Mouse (Mus musculus) gonadal fat pad, adult 2 months (tissue): ENCODE measurements around the gene Ggcx. TPM values are rescaled to one million over a fixed set of nuclear protein-coding genes. Genes with fewer than 3 reads are reported as not detected.
A peak's percentile ranks its signal among the peaks of the same experiment; 100 is the strongest.
"Not testable (repeated sequence)": the region's sequence is repeated elsewhere in the genome, so short reads cannot be mapped to it uniquely, and the experiment has no call there.

Experiments used
- DNase-seq: peaks from one replicate; pipeline ENCODE4 v3.0.0-alpha.2; 2012; ENCODE audit warnings: low read depth
- polyA plus RNA-seq: library from polyadenylated mRNA; depleted of rRNA; stranded (reverse); fragments of >200 nt; gene quantifications from 2 replicates; pipeline ENCODE4 v1.2.3, GENCODE M21; 2012; rRNA removed

Ggcx gene
- polyA plus RNA-seq, 1 experiment = 26.9 TPM

DNA sequence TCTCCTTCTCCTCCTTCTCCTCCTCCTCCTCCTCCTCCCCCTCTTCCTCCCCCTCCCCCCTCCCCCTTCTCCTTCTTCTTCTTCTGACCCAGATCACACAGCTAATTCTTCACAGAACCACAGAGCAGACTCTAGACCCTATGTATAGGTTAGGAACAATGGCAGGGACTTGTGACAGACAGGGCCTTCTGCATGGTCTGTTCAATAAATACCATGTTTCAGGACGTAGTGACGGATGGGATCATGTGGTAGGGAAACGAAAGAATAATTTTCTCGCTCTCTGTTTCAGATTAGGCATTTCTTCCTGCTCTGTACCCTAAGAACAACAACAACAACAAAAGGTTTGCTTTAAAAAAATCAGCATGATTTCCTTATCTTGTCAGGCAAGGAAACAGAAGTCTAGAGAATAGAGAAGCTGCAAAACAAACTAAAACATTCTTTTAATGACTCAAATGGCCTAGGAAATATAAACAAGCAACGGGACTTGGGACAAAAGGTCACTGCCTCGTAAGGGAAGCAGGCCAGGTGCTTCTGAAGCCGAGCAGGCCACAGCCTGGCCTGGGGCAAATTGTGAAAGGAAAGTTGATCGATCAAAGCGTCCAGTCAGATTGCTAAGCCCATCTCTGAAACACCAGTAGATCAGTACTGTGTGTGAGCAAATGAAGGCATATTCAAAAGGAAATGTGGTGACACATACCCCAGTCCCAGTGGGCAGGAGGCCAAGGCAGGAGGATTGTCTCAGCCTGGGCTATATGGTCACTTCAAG, 46.1 kb downstream of the Ggcx start:
- no peak for DNase-seq

DNA sequence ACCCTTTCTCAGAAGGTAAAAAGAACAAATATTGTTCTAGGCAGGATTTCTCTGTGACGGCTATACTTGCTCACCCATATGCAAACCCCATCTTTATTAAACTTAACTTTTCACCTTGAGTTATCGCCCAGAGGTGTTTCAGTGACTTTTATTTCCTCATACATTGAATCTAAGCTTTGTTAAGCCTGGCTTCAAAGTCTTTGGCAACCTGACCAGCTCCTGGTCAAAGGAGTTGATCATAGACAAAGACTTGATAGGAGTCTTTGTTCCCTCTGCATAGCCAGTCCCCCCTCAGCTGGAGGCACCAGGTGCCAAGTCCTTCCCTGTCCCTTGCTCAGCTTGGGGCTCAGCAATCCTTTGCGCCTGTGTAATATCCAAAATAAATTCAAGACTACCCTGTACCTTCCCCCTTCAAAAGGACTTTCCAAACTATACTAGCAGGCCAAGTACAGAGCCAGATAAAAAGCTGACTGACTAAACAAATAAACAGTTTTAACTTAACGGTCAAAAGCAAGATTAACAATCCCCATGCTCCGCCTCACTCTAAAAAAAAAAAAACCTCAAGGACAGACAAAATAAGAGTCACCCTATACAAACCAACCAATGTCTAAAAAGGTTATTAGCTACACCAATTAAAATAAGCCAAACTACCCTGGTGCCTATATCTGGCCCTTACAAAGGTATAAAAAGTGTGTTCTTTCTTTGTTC, 48.6 kb downstream of the Ggcx start:
- DNase-seq = peak; percentile 92

GRCm38 (mm10) chr6:72465361-72466157, 51.5 kb downstream of the Ggcx start:
- DNase-seq = no peak

- DNase-seq = no peak
Measured at GRCm38 (mm10) chr6:72466171-72466570, 52.1 kb downstream of the Ggcx start.

DNA sequence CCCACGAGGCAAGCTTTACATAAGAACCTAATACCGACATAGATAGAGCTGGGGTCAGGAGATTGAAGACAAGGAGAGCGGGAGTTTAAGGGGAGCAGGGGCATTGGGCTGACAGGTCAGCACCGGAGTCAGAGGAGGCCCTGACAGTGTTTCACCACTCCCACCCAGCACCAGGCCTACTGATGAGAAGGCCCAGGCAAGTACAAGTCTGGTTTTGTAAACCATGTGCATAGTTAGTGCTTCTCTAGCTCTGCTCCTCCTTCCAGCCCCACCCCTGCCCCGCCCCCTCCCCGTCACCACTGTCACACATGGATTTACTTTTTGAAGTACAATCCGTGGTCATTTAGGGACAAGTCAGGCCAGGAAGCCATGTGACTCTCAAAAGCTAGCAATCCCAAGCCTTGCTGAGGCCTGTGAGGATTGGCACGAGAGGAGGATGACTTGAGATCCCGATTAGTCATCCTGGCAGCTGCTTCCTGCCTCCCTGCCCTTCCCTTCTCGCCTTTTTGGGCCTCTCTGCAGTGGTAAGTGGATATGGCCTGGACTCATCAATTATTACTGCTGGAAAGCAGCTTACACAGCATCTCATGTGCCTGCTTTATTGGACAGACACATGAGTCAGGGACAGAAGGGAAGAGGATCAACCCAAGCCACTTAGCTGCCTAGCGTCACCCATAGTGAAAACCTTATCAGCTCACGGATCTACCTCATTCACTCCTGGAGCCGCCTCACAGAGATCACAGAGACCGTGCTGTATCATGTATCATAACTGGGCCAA, 59.3 kb downstream of the Ggcx start:
- peak; percentile 89 for DNase-seq

GRCm38 (mm10) chr6:72475221-72475985, 61.3 kb downstream of the Ggcx start:
- DNase-seq = no peak

- DNase-seq = no peak
Measured at GRCm38 (mm10) chr6:72476836-72477235, 62.7 kb downstream of the Ggcx start.

DNA sequence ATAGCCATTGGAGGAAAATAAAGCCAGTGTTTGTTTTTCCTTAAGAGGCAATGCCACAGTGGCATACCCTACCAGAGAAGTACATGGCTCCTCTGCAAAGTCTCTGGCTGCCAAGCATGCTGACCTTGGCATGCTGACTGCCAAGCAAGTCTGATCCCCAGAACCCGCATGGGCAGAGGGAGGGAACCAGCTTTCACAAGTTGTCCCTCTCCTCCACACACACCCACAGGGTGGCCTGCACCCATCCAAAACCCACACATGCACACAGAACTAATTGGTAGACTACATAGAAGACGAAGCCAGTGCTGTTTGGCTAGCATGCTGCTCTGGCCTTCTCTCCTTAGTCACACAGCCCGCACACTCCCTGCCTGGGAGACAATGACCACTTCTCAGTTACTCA, 63.5 kb downstream of the Ggcx start:
- DNase-seq = no peak

GRCm38 (mm10) chr6:72478691-72479090, 64.6 kb downstream of the Ggcx start:
- not testable (repeated sequence) for DNase-seq

DNA sequence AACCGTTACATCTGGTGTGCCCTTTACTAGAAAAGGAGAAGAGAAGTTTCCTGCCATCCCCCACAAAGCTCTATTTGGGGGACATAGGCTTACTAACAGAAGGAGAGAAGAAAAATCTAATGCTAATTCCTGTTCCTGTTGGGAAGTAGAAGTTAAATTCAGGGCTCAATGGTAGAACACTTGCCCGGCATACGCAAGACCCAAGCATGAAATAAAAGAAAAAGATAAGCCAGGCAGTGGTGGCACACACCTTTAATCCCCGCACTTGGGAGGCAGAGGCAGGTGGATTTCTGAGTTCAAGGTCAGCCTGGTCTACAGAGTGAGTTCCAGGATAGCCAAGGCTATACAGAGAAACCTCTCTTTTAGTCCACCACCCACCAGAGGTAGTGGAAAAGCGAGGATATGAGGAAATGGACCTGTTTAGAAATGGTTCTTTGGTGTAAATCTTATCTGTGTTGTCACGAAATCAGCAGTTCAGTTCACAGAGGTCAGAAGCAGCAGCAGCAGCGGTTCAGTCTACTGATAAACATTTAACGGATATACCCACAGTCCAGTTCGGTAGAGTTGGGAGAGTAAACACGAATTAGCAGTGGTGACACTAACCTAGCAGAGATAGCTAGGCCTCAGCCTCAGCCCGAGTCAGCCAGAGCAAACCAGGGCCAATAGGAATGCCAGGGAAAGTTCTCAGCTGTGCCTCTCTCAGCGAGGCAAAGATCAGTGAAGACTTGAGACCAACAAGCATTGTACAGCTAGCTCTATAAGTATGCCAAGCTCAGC, 65.7 kb downstream of the Ggcx start:
- DNase-seq = no peak

- DNase-seq = no peak
Measured at GRCm38 (mm10) chr6:72480422-72480702, 66.3 kb downstream of the Ggcx start.

Other genes starting within 250 kb of the Ggcx start
- gene Atoh8, start 178.7 kb upstream of the Ggcx start, polyA plus RNA-seq = 7.4 and 8.2 TPM in 2 replicates
- gene Sftpb, start 109.7 kb upstream of the Ggcx start, polyA plus RNA-seq = 0.19 and 0.27 TPM in 2 replicates
- gene Usp39, start 69.1 kb upstream of the Ggcx start, polyA plus RNA-seq = 24.3 and 26.5 TPM in 2 replicates
- 16.9 and 20.3 TPM in 2 replicates for gene 0610030E20Rik, start 67.0 kb upstream of the Ggcx start, polyA plus RNA-seq
- 19.0 and 23.6 TPM in 2 replicates for gene Tmem150a, start 58.9 kb upstream of the Ggcx start, polyA plus RNA-seq
- 142 and 189 TPM in 2 replicates for gene Rnf181, start 47.4 kb upstream of the Ggcx start, polyA plus RNA-seq
- 14.8 and 17.5 TPM in 2 replicates for gene Vamp5, start 33.8 kb upstream of the Ggcx start, polyA plus RNA-seq
- 159 and 190 TPM in 2 replicates for gene Vamp8, start 23.6 kb upstream of the Ggcx start, polyA plus RNA-seq
- gene Mat2a, start 25.2 kb downstream of the Ggcx start, polyA plus RNA-seq = 177 and 192 TPM in 2 replicates
- 3.3 and 3.7 TPM in 2 replicates for gene Sh2d6, start 107.4 kb downstream of the Ggcx start, polyA plus RNA-seq
- gene Capg, start 130.1 kb downstream of the Ggcx start, polyA plus RNA-seq = 138 TPM in 2 replicates
- gene Elmod3, start 184.1 kb downstream of the Ggcx start, polyA plus RNA-seq = 29.9 and 32.8 TPM in 2 replicates
- 55.1 and 64.5 TPM in 2 replicates for gene Retsat, start 184.2 kb downstream of the Ggcx start, polyA plus RNA-seq
- gene Tgoln1, start 202.7 kb downstream of the Ggcx start, polyA plus RNA-seq = 66.5 and 75.6 TPM in 2 replicates